ENCODE assay signal across 11 mouse cellular contexts in genomic region chr13:83066115-83066753, GRCm38 (mm10).
DNase-seq lines count a peak whose midpoint lies in the region; ATAC-seq and TF ChIP-seq lines count a peak whose summit lies in the region.
"Had no signal": no experiment of that assay in that cellular context is flagged by ENCODE, and none has a peak within 500 bp of the region (broad histone marks: within the 10 kb centered on the region; RNA-seq: fewer than 3 reads in every experiment).

No protein-coding gene starts in this region.

- 59% methylated on average over 8 of the region's 8 CpGs for WGBS in kidney, adult 2 months
- 59% methylated on average over 8 of the region's 8 CpGs for WGBS in forebrain, embryonic 16.5 days

- no peak for ATAC-seq in forebrain, embryonic 16.5 days

- TF ChIP-seq POLR2A in kidney, adult 2 months (IDR thresholded peaks at IDR 0.05; ENCODE audit: low read depth, low read length) = no peak

- H3K9me3 ChIP-seq in forebrain, embryonic 16.5 days (ENCODE audit: control insufficient read depth, low read length) = no peaks in the 10 kb centered on the region
- H3K9me3 ChIP-seq: hindbrain, embryonic 13.5 days had no signal

- H3K27ac ChIP-seq in kidney, adult 2 months (ENCODE audit: insufficient read depth, low read depth, low read length) = no peak overlapping the region
- no peak overlapping the region for H3K27ac ChIP-seq in forebrain, embryonic 16.5 days (ENCODE audit: low read length)
- H3K27ac ChIP-seq: hindbrain, embryonic 13.5 days; kidney, postnatal 0 days had no signal

- peak; percentile 4 for DNase-seq in kidney, adult 2 months
- DNase-seq in kidney, adult 11 months = no peak
- peak; percentile 10 for DNase-seq in right cerebral cortex, postnatal 14 days
- no peak for DNase-seq in right cerebral cortex, postnatal 4 days
- peak; percentile 60 for DNase-seq in lung, postnatal 36 days
- no peak for DNase-seq in thymus, postnatal 25 days
- DNase-seq: gastrocnemius, postnatal 10 days had no signal

- no peaks in the 10 kb centered on the region for H3K4me1 ChIP-seq in kidney, adult 2 months (ENCODE audit: control insufficient read depth, insufficient read depth, low read length)
- no peaks in the 10 kb centered on the region for H3K4me1 ChIP-seq in forebrain, embryonic 16.5 days (replicated peaks; ENCODE audit: control insufficient read depth, insufficient read depth, low read length)
- H3K4me1 ChIP-seq: hindbrain, embryonic 13.5 days had no signal

- TF ChIP-seq CTCF in kidney, adult 2 months (conservative IDR thresholded peaks at IDR 0.05; ENCODE audit: insufficient read depth, insufficient read length, low read depth, low read length) = no peak

- no peaks in the 10 kb centered on the region for H3K36me3 ChIP-seq in kidney, adult 2 months (ENCODE audit: control insufficient read depth, insufficient read depth, low read length)
- no peaks in the 10 kb centered on the region for H3K36me3 ChIP-seq in forebrain, embryonic 16.5 days (ENCODE audit: control insufficient read depth, insufficient read depth)
- H3K36me3 ChIP-seq: hindbrain, embryonic 13.5 days had no signal

- H3K9ac ChIP-seq in forebrain, embryonic 16.5 days (replicated peaks; ENCODE audit: low read depth, low read length) = no peak overlapping the region
- H3K9ac ChIP-seq: hindbrain, embryonic 13.5 days had no signal

- no peak overlapping the region for H3K4me3 ChIP-seq in kidney, adult 2 months (ENCODE audit: insufficient read depth, low read depth, low read length)
- H3K4me3 ChIP-seq in forebrain, embryonic 16.5 days (replicated peaks; ENCODE audit: low read length) = no peak overlapping the region
- H3K4me3 ChIP-seq: erythroblast, embryonic 14.5 days; hindbrain, embryonic 13.5 days had no signal

- no peak overlapping the region for H3K4me2 ChIP-seq in forebrain, embryonic 16.5 days (ENCODE audit: low read length)
- H3K4me2 ChIP-seq: hindbrain, embryonic 13.5 days had no signal

- H3K27me3 ChIP-seq in kidney, adult 2 months (replicated peaks; ENCODE audit: control insufficient read depth, insufficient read depth, low read length) = no peaks in the 10 kb centered on the region
- H3K27me3 ChIP-seq in forebrain, embryonic 16.5 days (replicated peaks; ENCODE audit: control insufficient read depth, insufficient read depth, low read length) = no peaks in the 10 kb centered on the region
- H3K27me3 ChIP-seq: hindbrain, embryonic 13.5 days had no signal

Comparison
In these comparisons a context has a peak if more than half of its experiments do, and no peak if none do; other contexts are left out.
1. DNase-seq: peak in kidney, adult 2 months (single experiment), right cerebral cortex, postnatal 14 days (single experiment) and lung, postnatal 36 days (single experiment); none in kidney, adult 11 months (single experiment), right cerebral cortex, postnatal 4 days (single experiment) and thymus, postnatal 25 days (single experiment).